Mouse (Mus musculus): ENCODE data around the gene Clptm1.

DNA sequence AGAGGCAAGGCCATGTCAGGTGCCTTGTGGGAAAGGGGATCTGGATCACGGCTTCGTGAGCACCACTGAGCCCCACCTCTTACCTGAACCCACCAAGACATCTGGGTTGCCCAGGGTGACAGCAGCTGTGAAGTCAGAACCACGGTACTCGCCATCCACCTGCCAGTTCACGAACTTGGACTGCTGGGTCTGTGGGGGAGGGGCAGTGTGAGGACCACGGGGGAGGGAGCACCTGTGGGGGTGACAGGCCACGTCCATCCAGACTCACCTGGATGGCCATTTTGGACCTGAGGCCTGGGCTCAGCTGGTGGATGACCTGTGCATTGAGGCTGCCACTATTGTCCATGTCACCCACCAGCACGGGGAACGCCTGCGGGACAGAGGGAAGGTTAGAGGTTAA is 45.8 kb upstream of the Clptm1 start:
- no peak for TF ChIP-seq CTCF (IDR thresholded peaks at IDR 0.05)
- TF ChIP-seq EP300 (IDR thresholded peaks at IDR 0.05), result no peak

Data from lung, postnatal 0 days (tissue).